Mouse (Mus musculus) intestine, postnatal 0 days (tissue): ENCODE measurements around the gene Serpinf2. TPM values are rescaled to one million over a fixed set of nuclear protein-coding genes. Genes with fewer than 3 reads are reported as not detected.

Experiments
- ATAC-seq: fragments of 200-750 bp; cut with Nextera tagmentation; 2 replicates; pipeline ENCODE4 v1.8.0; 2017; ENCODE audit warnings: mild to moderate bottlenecking, moderate TSS enrichment, moderate library complexity
- H3K27ac ChIP-seq: fragments of 300-500 bp; sonication (generic); 2 replicates; pipeline ENCODE4 v1.5.1; 2014; ENCODE audit warnings: mild to moderate bottlenecking, low read depth, low read length, moderate library complexity
- H3K27me3 ChIP-seq: fragments of 300-500 bp; sonication (generic); replicated peaks from 2 replicates; pipeline ENCODE4 v1.6.1; 2014; ENCODE audit warnings: low read length, mixed read lengths; ENCODE audit not compliant: control insufficient read depth, insufficient read depth
- H3K36me3 ChIP-seq: fragments of 300-500 bp; sonication (generic); 2 replicates; pipeline ENCODE4 v1.6.1; 2014; ENCODE audit warnings: mild to moderate bottlenecking, moderate library complexity; ENCODE audit not compliant: control insufficient read depth, insufficient read depth
- H3K4me1 ChIP-seq: fragments of 300-500 bp; sonication (generic); replicated peaks from 2 replicates; pipeline ENCODE4 v1.6.1; 2014; ENCODE audit warnings: antibody characterized with exemption, low read length, mixed read lengths; ENCODE audit not compliant: control insufficient read depth, insufficient read depth
- H3K4me2 ChIP-seq: fragments of 300-500 bp; sonication (generic); replicated peaks from 2 replicates; pipeline ENCODE4 v1.6.1; 2014; ENCODE audit warnings: low read depth, mild to moderate bottlenecking, moderate library complexity
- H3K4me3 ChIP-seq: fragments of 300-500 bp; sonication (generic); 2 replicates; pipeline ENCODE4 v1.5.1; 2014; ENCODE audit warnings: low read depth, low read length
- H3K9ac ChIP-seq: fragments of 300-500 bp; sonication (generic); 2 replicates; pipeline ENCODE4 v1.6.1; 2014; ENCODE audit warnings: mild to moderate bottlenecking, low read depth, low read length
- H3K9me3 ChIP-seq: fragments of 300-500 bp; sonication (generic); 2 replicates; pipeline ENCODE4 v1.6.1; 2016; ENCODE audit warnings: mixed run types; ENCODE audit not compliant: control insufficient read depth
- CTCF ChIP-seq: sonication (generic); IDR thresholded peaks from 2 replicates; pipeline ENCODE4 v1.5.1; 2016; ENCODE audit warnings: low read depth, mild to moderate bottlenecking, control low read depth, antibody characterized with exemption, moderate library complexity
- WGBS: fragments of 180-500 bp; shearing (Covaris S2); extraction: QIAGEN DNeasy Blood & Tissue Kit; methylation state at CpG from one replicate; pipeline ENCODE4 v1.1.7; 2014; 5-methylcytosine and 5-hydroxymethylcytosine counted together
- polyA plus RNA-seq: library from polyadenylated mRNA; unstranded; fragments of >200 nt; fragmentation: Nextera tagmentation; extraction: Ambion mirVana; gene quantifications from 2 replicates; pipeline ENCODE4 v1.2.1, GENCODE M21; 2015

Serpinf2 gene
- polyA plus RNA-seq, 1 experiment from 2014 or later = 2.7 TPM

DNA sequence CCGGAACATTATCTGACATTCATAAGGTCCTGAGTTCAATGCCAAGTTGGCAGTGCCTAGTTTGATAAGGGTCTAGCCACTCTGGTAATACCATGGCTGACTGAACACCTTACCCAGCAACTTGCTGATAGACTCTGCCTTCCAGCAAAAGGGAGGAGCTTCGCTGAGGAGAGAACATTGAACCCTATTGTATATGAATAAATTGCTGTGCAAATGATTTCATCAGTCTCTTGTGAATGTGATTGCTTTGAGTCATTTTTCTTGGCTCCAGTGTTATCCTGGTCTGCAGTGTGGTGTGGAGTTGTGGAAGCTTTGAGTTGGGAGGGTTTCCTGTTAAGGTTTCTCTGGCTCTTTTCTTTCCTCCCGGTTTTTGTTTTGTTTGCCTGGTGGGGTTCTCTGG is 31.3 kb upstream of the Serpinf2 start:
- 54% methylated on average over 3 of the region's 3 CpGs for WGBS
- H3K9ac ChIP-seq = no peak overlapping the region
- no peaks in the 10 kb centered on the region for H3K27me3 ChIP-seq
- H3K4me1 ChIP-seq = peaks cover 9% of the 10 kb centered on the region; the same call in 1 of the 2 replicates
- ATAC-seq = peak; percentile 79
- H3K4me2 ChIP-seq = no peak overlapping the region
- H3K36me3 ChIP-seq = peaks cover 4% of the 10 kb centered on the region
- H3K4me3 ChIP-seq = no peak overlapping the region
- peak overlapping the region; percentile 60 for H3K27ac ChIP-seq
- H3K9me3 ChIP-seq = no peaks in the 10 kb centered on the region
- no peak for TF ChIP-seq CTCF

DNA sequence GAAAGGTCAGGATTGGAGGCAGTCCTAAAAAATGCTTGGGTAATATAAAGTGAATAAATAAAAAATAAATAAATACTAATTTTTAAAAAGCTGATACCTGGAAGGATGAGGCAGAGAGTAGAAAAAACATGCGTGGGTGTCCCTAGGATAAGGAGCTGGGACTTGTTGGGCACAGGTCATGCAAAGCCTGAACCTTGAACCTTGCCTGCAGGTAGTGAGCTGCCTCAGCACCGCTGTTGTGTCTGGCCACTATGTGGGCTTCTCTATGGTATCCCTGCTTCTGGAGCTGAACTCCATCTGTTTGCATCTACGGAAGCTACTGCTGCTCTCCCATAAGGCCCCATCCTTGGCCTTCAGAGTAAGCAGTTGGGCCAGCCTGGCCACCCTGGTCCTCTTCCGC is 29.9 kb upstream of the Serpinf2 start:
- H3K4me3 ChIP-seq = no peak overlapping the region
- H3K9ac ChIP-seq = no peak overlapping the region
- no peaks in the 10 kb centered on the region for H3K27me3 ChIP-seq
- H3K4me2 ChIP-seq = 0 out of 2 replicates have a peak overlapping the region, but pooled peaks have one; percentile 24
- peak overlapping the region; percentile 50; the same call in 1 of the 2 replicates for H3K27ac ChIP-seq
- peaks cover 13% of the 10 kb centered on the region; the same call in 1 of the 2 replicates for H3K4me1 ChIP-seq
- 75% methylated on average over 4 of the region's 4 CpGs for WGBS
- ATAC-seq = no peak
- no peaks in the 10 kb centered on the region for H3K9me3 ChIP-seq
- TF ChIP-seq CTCF = no peak
- peaks cover 18% of the 10 kb centered on the region for H3K36me3 ChIP-seq

DNA sequence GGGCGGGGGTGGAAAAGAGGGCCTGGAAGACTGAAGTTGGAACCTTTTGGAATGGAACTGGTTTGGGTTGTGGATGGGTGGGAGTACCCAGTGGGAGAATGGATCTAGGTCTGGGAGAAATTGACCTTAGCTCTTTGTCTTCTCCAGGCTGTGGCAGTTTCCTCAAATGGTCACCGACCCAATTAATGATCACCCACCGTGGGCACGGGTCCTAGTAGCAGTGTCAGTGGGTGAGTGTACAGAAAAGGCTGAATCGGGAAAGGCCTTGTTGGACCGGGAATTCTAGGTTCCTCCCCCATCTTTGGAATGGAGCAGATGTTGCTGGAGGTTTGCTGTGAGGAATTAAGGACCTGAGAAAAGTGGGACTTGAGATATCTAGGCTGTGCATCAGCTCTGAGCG is 29.0 kb upstream of the Serpinf2 start:
- peaks cover 16% of the 10 kb centered on the region; the same call in 1 of the 2 replicates for H3K4me1 ChIP-seq
- no peak for ATAC-seq
- no peaks in the 10 kb centered on the region for H3K9me3 ChIP-seq
- no peak overlapping the region for H3K27ac ChIP-seq
- no peak for TF ChIP-seq CTCF
- no peaks in the 10 kb centered on the region for H3K27me3 ChIP-seq
- WGBS = 63% methylated on average over 7 of the region's 7 CpGs
- peak overlapping the region; percentile 50 for H3K9ac ChIP-seq
- H3K4me2 ChIP-seq = peak overlapping the region; percentile 82
- peak overlapping the region; percentile 43 for H3K4me3 ChIP-seq
- peaks cover 19% of the 10 kb centered on the region for H3K36me3 ChIP-seq

DNA sequence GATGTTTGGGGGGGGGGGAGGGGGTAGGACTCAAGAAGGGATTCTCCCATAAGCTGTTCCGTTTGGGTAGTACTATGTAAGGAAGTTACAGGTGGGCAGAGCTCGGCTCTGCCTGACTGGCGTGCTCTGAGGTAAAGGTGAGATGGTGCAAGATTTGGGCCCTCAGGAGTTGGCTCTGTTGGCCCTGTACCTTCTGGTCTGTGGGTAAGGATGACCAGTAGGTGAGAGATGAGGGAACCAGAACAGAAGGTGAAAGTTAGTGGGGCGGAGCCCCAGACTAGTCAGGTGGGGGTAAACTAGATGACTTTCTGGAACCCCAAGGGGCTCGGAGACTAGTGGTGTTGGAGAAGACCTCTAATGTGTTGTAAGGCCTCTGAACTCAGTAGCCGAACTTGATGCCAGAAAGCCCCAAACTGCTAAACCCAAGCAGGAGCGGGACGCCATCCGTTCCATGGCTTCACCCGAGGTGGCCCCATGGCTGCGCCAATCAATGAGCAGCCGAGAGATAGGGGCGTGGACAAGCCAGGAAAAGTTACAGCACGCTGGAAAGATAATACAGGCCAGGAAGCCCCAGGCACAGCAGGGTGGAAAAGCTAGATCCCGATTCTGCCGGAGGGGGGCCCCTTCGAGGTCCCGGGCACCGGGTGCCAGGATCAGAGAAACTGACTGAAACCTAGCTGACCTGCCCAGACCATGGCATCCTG is 28.3 kb upstream of the Serpinf2 start:
- H3K36me3 ChIP-seq = peaks cover 19% of the 10 kb centered on the region
- TF ChIP-seq CTCF = peak; percentile 38
- H3K27ac ChIP-seq = no peak overlapping the region
- no peaks in the 10 kb centered on the region for H3K27me3 ChIP-seq
- peak overlapping the region; percentile 43 for H3K4me3 ChIP-seq
- H3K4me2 ChIP-seq = peak overlapping the region; percentile 82
- H3K9me3 ChIP-seq = no peaks in the 10 kb centered on the region
- peaks cover 16% of the 10 kb centered on the region; the same call in 1 of the 2 replicates for H3K4me1 ChIP-seq
- H3K9ac ChIP-seq = peak overlapping the region; percentile 50
- WGBS = 12% methylated on average over 19 of the region's 19 CpGs
- peak; percentile 44 for ATAC-seq

DNA sequence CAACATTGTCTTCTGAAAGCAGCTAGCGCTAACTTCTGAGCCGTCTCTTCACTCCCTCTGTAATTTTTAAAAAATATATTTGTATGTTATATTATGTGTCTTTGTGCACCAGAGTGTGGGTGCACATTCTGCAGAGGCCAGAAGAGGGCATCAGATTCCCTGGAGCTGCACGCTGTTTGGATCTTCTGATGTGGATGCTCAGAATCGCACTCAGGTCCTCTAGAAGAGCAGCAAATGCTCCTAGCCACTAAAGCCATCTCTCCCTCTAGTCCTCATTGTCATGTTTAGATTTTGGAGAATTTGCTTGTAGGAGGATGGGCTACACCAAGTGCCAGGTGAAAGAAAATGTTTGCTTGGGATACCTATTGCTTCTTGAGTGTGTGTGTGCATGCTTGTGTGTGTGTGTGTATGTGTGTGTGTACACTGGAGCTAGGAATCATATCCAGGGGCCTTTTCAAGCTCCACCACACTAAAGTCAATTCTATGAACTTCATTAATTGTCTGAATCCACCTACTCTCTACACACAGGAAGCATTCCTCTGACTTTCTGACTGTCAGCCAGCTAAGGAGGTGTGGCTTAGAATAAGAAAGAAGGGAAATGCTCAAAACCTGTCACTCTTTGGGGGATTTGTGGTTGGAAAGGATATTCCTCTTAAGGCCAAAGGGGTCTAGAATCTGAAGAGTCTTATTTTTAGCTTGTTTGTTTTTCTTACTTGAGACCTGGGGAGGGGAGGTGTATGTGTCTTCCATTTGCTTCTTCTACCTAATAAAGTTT is 27.5 kb upstream of the Serpinf2 start:
- Histone ChIP-seq H3K36me3 (peaks cover 19% of the 10 kb centered on the region), H3K27ac (no peak overlapping the region), H3K4me2 (no peak overlapping the region), H3K4me3 (no peak overlapping the region), H3K27me3 (no peaks in the 10 kb centered on the region), H3K4me1 (peaks cover 19% of the 10 kb centered on the region; the same call in 1 of the 2 replicates), H3K9ac (no peak overlapping the region), H3K9me3 (no peaks in the 10 kb centered on the region)
- WGBS = 100% methylated on average over 4 of the region's 4 CpGs
- TF ChIP-seq CTCF = peak; percentile 44
- no peak for ATAC-seq

DNA sequence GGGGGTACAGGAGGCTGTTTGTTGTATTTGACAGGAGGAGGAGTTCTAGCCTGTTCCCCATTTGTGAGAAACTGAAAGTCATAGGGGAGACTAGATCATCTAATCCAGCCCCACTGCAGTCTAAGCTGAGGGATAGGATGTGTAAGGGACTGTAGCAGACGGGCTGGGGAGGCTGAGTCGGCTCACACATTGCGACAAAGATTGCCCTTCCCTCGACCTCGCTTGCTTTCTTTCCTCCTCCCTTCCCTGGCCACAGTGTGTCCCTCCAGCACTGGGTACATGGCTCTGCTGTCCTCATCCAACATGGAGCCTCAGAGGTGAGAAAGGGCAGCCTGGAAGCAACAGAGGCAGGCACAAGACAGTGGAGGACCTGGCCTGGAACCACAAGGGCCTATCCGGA is 25.7 kb upstream of the Serpinf2 start:
- Histone ChIP-seq H3K9ac (no peak overlapping the region), H3K27ac (no peak overlapping the region), H3K36me3 (peaks cover 19% of the 10 kb centered on the region), H3K4me3 (no peak overlapping the region), H3K4me2 (no peak overlapping the region; the same call in 1 of the 2 replicates), H3K27me3 (no peaks in the 10 kb centered on the region), H3K4me1 (peaks cover 19% of the 10 kb centered on the region; the same call in 1 of the 2 replicates), H3K9me3 (no peaks in the 10 kb centered on the region)
- WGBS = 79% methylated on average over 6 of the region's 6 CpGs
- no peak for ATAC-seq
- no peak for TF ChIP-seq CTCF
